Mouse (Mus musculus) spleen, adult 12 weeks (tissue): Measurements from ENCODE around the gene 9930111J21Rik1.

Experiments used
- DNase-seq: peaks from one replicate; pipeline ENCODE4 v3.0.0; 2022; ENCODE audit warnings: low spot score

9930111J21Rik1 gene

GRCm38 (mm10) chr11:48918380-48918779 is 60.8 kb downstream of the 9930111J21Rik1 start:
- no peak for DNase-seq

- no peak for DNase-seq
Measured at GRCm38 (mm10) chr11:48913611-48914010, 65.6 kb downstream of the 9930111J21Rik1 start.

- DNase-seq: no peak
Measured at GRCm38 (mm10) chr11:48908459-48908858, 70.7 kb downstream of the 9930111J21Rik1 start.

- no peak for DNase-seq
Measured at GRCm38 (mm10) chr11:48902021-48902420, 77.2 kb downstream of the 9930111J21Rik1 start, which contains the start of gene Gm5431. TSS of gene Gm5431 (minus strand) at chr11:48902214.

GRCm38 (mm10) chr11:48901567-48901930 is 77.6 kb downstream of the 9930111J21Rik1 start:
- peak; percentile 3 for DNase-seq

GRCm38 (mm10) chr11:48900654-48901566 is 78.3 kb downstream of the 9930111J21Rik1 start:
- peak; percentile 3 for DNase-seq

GRCm38 (mm10) chr11:48898812-48899431 is 80.3 kb downstream of the 9930111J21Rik1 start:
- DNase-seq: no peak
